Mouse (Mus musculus): ENCODE measurements around the gene Gm10300. TPM values are rescaled to one million over a fixed set of nuclear protein-coding genes. Genes with fewer than 3 reads are reported as not detected.

Gm10300 gene
- polyA plus RNA-seq, 1 experiment from 2014 or later: 0.08 TPM

DNA sequence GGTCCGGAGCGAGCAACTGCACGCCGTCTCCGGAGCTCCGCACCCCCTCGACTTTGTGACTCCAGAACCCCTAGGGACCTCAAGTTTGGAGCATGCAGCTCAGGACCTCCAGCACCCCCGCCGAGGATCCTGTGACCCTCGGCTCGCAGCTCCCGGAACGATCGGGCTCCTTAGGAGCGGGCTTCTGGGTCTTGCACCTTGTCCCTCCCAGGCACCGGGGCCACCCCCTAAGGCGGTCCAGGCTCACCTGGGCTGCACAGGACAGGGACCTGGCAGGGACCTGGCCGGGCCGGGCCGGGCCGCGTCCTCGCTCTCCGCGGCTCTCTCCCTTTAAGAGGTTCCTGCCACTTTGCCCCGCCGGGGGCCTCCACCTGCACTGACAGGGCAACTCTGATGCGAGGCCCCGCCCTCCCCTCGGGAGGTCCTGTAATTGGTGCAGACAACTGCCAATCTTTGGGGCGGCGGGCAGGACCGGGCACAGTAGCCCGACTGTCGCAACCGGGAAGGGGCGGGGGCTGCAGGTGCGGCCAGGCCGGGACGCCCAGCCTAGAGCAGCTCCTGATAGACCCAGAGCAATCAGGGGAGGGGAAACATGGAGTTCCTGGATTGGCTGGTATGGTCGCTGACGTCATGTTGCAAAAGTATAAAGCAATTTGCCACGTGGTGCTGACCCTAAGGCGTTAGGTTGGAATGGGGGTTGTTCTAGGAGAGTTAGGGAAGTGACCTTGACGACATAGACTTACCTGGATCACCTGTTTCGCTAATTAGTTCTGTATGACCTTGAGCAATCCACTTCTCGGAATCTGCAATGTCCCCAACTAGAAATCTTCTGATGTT lies 654 bp downstream of the Gm10300 start, which contains the start of gene Epb41:
TSS of gene Epb41 (minus strand) at position 389 of the 837 bp plus-strand sequence.
- Histone ChIP-seq H3K9ac (peak within 1 kb of the TSS; percentile 66), H3K4me2 (peak within 1 kb of the TSS; percentile 100), H3K27me3 (peaks cover 89% of the 10 kb centered on the region), H3K4me1 (peaks cover 33% of the 10 kb centered on the region), H3K9me3 (no peaks in the 10 kb centered on the region), H3K27ac (no peak within 1 kb of the TSS), H3K36me3 (replicated peaks) (no peaks in the 10 kb centered on the region), H3K4me3 (replicated peaks) (peak within 1 kb of the TSS; percentile 65)
- ATAC-seq (ENCODE audit: low FRiP score): peak; percentile 91
- WGBS: 2% methylated on average over 41 of the region's 47 CpGs

DNA sequence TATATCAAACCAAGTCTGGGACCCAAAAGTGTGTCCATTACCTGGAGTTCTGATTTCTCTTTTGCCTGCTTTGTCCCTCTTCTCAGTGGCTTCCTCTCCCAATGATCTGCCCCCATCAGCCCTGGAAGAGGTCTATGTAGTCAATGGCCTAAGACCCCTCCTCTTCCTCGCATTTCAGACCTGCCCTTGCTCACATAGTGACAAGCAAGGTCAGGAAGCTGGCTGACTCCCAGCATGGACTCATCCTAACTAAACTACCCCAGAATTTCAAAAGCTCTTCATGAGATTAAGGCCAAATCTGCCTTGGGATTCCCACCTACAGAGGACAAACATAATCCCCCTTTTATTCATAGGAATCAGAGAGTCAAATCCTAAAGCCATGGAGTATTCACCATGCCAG lies 1.3 kb downstream of the Gm10300 start:
- H3K4me3 ChIP-seq (replicated peaks): peak overlapping the region; percentile 65; the same call in 1 of the 2 replicates
- 21% methylated on average over 1 of the region's 1 CpGs for WGBS
- H3K27ac ChIP-seq: no peak overlapping the region
- peak overlapping the region; percentile 100 for H3K4me2 ChIP-seq
- ATAC-seq (ENCODE audit: low FRiP score): no peak
- H3K27me3 ChIP-seq: peaks cover 84% of the 10 kb centered on the region
- peaks cover 33% of the 10 kb centered on the region for H3K4me1 ChIP-seq
- H3K9me3 ChIP-seq: no peaks in the 10 kb centered on the region
- H3K9ac ChIP-seq: no peak overlapping the region
- no peaks in the 10 kb centered on the region for H3K36me3 ChIP-seq (replicated peaks)

DNA sequence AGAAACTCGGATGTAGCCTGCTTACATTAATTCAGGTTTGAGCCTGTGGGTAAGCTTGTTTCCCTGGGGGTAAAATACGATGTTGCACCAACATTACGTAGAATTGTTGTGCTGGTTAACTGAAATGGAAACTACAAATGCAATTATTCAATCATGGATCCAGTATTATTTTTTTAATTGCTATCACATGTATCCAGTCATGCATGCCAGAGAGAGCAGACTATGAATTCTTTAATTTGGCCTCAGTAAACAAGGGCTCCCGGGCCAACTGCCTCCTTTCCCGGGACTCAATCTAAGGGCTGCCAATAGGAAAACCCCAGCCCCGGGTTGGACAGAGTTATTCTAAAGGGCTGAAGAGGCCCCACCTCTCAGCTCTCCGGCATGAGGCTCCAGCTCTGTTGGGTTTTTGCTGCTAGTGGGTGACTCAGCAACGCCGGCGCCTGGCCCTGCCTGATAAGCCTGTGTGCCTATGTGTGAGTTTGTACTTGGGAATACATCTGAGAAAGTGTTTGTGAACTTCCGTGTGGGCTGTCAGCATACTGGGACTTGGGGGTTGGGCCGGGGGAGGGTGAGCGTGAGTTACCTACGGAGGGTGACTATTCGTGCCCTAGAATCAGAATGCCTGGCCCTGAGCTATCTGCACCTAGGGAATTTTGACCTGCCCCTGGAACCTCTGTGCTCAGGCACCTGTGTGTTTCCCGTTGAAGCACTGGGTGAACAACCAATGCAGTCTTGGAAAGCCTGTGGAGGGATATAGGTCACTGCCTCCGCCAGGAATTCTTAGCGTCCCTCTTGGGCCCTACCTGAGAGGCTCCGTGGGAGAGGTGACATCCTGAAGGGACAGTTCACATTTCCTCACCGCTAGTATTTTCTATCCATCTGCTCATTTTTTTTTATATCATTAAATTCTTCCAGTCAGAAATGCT lies 2.2 kb downstream of the Gm10300 start:
- no peaks in the 10 kb centered on the region for H3K36me3 ChIP-seq (replicated peaks)
- H3K27me3 ChIP-seq: peaks cover 80% of the 10 kb centered on the region
- H3K4me3 ChIP-seq (replicated peaks): no peak overlapping the region
- H3K27ac ChIP-seq: no peak overlapping the region
- H3K4me1 ChIP-seq: peaks cover 33% of the 10 kb centered on the region
- H3K9ac ChIP-seq: no peak overlapping the region
- H3K4me2 ChIP-seq: no peak overlapping the region
- ATAC-seq (ENCODE audit: low FRiP score): no peak
- WGBS: 22% methylated on average over 20 of the region's 20 CpGs
- no peaks in the 10 kb centered on the region for H3K9me3 ChIP-seq

DNA sequence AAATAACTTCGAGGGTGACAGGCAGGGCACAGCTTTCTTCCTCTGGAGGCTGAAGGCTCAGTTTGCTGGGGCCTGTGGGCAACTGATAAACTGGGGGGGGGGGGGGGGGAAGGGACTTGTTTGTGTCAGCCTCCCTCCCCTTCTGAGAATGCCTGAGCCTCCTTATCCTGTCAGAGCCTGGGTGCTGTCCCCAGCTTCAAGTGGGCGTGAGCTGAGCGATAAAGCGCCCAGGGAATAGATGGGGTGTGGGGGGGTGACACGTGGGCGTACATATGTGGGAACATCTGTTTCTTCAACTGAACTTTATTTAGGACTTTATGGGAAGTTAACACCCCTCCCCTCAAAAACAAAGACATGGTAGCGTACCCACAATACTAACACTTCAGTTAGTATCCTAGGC lies 2.9 kb downstream of the Gm10300 start:
- H3K4me2 ChIP-seq: no peak overlapping the region
- no peak overlapping the region for H3K27ac ChIP-seq
- H3K27me3 ChIP-seq: peaks cover 73% of the 10 kb centered on the region
- 80% methylated on average over 7 of the region's 7 CpGs for WGBS
- ATAC-seq (ENCODE audit: low FRiP score): no peak
- no peak overlapping the region for H3K4me3 ChIP-seq (replicated peaks)
- no peaks in the 10 kb centered on the region for H3K36me3 ChIP-seq (replicated peaks)
- H3K9ac ChIP-seq: no peak overlapping the region
- no peaks in the 10 kb centered on the region for H3K9me3 ChIP-seq
- peaks cover 33% of the 10 kb centered on the region for H3K4me1 ChIP-seq

DNA sequence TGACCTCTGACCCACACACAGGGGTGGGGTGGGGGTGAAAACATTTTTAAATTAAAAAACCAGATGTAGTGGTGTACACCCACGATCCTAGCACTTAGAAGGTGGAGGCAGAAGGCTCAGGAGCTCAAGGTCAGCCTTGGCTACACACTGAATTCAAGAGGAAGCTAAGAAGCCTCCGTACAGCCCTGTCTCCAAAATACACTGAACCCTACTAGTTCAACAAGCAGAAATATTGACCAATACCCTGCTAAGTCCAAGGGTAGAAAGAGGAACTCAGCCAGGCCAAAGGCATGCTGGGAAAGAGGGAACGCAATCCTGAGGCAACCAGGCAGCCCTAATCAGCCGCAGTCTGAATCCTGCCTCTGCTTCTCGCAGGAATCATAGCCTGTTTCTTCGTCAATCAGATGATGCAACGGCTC lies 3.8 kb downstream of the Gm10300 start:
- H3K36me3 ChIP-seq (replicated peaks): no peaks in the 10 kb centered on the region
- WGBS: 61% methylated on average over 7 of the region's 7 CpGs
- no peak for ATAC-seq (ENCODE audit: low FRiP score)
- no peak overlapping the region for H3K27ac ChIP-seq
- no peak overlapping the region for H3K4me2 ChIP-seq
- H3K9me3 ChIP-seq: no peaks in the 10 kb centered on the region
- H3K4me3 ChIP-seq (replicated peaks): no peak overlapping the region
- peaks cover 33% of the 10 kb centered on the region for H3K4me1 ChIP-seq
- H3K9ac ChIP-seq: no peak overlapping the region
- peaks cover 68% of the 10 kb centered on the region for H3K27me3 ChIP-seq

DNA sequence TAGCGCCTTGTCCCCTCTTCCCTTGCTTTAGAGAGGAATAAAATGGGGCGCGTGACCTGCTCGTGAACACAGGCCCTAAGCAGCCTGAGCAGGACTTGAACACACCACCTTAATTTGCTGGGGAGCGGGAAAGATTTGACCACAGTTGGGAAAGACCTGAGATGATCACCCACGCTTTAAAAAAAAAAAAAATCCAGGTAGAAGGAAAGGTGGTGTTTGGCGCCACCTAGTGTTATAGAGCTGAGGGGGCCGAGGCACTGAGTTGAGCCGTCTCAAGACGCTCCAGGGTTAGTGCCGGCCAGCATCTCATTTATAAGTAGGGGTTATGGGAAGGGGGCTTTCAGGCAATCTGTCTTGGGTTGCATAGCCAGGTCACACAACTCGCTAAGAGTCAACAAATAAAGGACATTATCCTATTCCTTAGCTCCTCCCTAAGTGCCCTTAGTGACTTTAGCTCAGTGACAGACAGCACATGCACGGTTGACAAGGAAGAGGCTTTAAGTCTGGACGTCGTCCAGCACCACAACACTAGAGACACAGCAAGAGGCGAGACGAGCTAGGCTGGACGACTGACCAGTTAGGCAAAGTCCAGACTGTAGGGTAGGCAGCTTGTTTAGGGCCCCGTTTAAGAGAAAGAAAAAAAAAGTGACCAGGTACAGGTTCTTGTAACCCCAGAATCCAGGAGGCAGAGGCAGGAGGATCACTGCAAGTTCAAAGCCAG lies 5.2 kb downstream of the Gm10300 start:
- H3K9ac ChIP-seq: no peak overlapping the region
- no peak overlapping the region for H3K27ac ChIP-seq
- WGBS: 12% methylated on average over 19 of the region's 19 CpGs
- no peaks in the 10 kb centered on the region for H3K36me3 ChIP-seq (replicated peaks)
- H3K27me3 ChIP-seq: peaks cover 53% of the 10 kb centered on the region
- H3K9me3 ChIP-seq: no peaks in the 10 kb centered on the region
- no peak overlapping the region for H3K4me3 ChIP-seq (replicated peaks)
- no peak for ATAC-seq (ENCODE audit: low FRiP score)
- H3K4me1 ChIP-seq: peaks cover 30% of the 10 kb centered on the region
- H3K4me2 ChIP-seq: no peak overlapping the region

DNA sequence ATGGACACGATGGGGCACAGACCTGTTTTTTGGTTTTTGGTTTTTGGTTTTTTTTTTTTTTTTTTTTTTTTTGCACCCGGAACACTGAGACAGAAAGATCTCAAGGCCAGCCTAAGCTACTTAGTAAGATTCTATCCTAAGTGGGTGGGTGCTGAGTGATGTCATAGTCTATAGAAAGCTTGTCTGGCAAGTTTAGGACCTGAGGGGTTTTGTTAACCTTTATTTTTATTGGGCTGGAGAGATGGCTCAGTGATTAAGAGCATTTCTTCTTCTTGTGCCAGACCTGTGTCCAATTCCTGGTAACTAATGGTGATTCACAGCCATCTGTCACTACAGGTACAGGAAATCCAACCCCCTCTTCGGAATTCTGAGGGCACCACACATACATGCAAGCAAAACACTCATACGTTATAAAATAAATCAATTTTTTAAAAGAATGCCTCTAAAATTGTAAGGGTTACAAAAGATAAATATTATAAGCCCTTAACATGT lies 6.0 kb downstream of the Gm10300 start:
- Histone ChIP-seq H3K27ac (no peak overlapping the region), H3K4me3 (replicated peaks) (no peak overlapping the region), H3K4me2 (no peak overlapping the region), H3K4me1 (peaks cover 24% of the 10 kb centered on the region), H3K9ac (no peak overlapping the region), H3K36me3 (replicated peaks) (no peaks in the 10 kb centered on the region), H3K9me3 (no peaks in the 10 kb centered on the region), H3K27me3 (peaks cover 56% of the 10 kb centered on the region)
- 78% methylated on average over 4 of the region's 4 CpGs for WGBS
- no peak for ATAC-seq (ENCODE audit: low FRiP score)

DNA sequence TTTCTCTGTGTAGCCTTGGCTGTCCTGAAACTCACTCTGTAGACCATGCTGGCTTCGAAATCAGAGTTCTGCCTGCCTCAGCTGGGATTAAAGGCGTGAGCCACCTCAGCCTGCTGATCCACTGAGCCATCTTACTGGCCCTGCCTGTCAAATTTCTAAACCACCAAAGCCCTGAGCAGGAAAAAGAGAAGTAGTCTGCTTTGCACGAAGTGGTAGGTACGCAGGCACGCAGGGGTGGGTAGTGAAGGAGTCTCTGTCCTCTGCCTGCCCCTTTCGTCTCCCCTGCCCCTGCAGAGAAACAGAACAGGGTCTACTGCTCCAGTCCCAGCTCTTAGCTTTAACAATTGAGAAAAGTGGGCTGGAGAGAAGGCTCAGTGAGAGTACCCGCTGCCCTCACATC lies 10.6 kb downstream of the Gm10300 start:
- H3K27me3 ChIP-seq: peaks cover 22% of the 10 kb centered on the region
- no peak overlapping the region for H3K4me3 ChIP-seq (replicated peaks)
- no peak overlapping the region for H3K9ac ChIP-seq
- WGBS: 82% methylated on average over 7 of the region's 7 CpGs
- no peaks in the 10 kb centered on the region for H3K9me3 ChIP-seq
- H3K36me3 ChIP-seq (replicated peaks): no peaks in the 10 kb centered on the region
- ATAC-seq (ENCODE audit: low FRiP score): no peak
- no peak overlapping the region for H3K27ac ChIP-seq
- H3K4me1 ChIP-seq: peaks cover 7% of the 10 kb centered on the region
- no peak overlapping the region for H3K4me2 ChIP-seq

DNA sequence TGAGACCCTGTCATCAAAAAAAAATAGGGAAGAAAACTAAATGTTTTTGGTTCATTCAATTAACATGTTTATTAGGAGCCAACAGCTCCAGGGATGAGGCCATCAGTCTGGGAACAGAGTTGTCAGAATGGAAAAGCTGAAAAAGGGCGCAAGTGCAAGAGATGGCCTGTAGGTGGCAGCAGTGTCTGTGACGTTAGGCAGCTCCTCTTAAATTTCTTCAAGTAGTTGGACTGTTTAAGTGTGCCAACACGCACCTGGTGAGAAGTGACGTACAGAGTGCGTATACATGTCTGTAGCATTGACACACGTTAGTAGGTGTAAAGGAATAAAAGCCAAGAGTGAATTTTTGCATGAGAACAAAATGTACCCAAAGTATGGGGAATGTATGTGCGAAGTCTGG lies 14.4 kb downstream of the Gm10300 start:
- Histone ChIP-seq H3K4me3 (replicated peaks) (no peak overlapping the region), H3K9ac (no peak overlapping the region), H3K27ac (no peak overlapping the region), H3K9me3 (no peaks in the 10 kb centered on the region), H3K27me3 (peaks cover 13% of the 10 kb centered on the region; the same call in 1 of the 2 replicates), H3K36me3 (replicated peaks) (no peaks in the 10 kb centered on the region), H3K4me2 (no peak overlapping the region), H3K4me1 (peaks cover 3% of the 10 kb centered on the region)
- no peak for ATAC-seq (ENCODE audit: low FRiP score)
- 19% methylated on average over 7 of the region's 7 CpGs for WGBS

DNA sequence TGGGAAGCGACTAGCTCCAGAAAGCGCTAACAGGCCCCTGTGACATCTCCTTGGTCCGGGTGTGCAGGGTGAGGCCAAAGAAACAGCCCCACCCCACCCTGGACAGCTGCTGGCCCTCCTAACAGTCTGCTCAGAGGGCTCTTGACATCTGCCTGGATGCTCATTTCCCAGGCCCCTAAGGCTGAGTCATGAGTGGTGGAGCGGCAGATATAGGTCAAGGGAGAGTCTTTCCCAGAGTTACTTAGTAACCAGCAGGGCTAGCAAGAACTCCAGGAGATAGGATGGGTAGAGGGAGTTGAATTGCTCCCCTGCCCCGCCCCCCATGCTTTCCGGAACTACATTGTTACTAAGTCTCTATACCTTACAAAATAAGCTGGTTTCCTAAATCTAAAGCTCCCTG lies 18.6 kb downstream of the Gm10300 start:
- H3K4me2 ChIP-seq: no peak overlapping the region
- 85% methylated on average over 6 of the region's 6 CpGs for WGBS
- no peak for ATAC-seq (ENCODE audit: low FRiP score)

DNA sequence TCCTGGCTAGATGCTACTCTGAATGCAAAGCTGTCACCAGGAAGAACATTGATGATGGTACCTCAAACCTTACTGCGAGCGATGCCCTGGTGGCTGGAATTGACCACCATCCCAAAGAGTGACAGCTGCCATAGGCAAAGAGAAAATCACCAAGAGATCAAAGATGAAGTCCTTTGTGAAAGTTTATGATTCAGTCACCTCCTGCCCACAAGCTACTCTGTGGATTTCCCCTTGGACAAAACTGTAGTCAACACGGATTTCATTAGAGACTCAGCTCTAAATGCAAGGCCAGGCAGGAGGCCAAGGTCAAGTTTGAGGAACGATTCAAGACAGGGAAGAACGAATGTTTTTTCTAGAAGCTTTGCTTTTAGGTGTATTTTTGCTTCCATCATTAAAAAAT lies 19.4 kb downstream of the Gm10300 start:
- no peaks in the 10 kb centered on the region for H3K9me3 ChIP-seq
- H3K4me2 ChIP-seq: no peak overlapping the region
- ATAC-seq (ENCODE audit: low FRiP score): no peak
- H3K4me3 ChIP-seq (replicated peaks): no peak overlapping the region
- no peaks in the 10 kb centered on the region for H3K4me1 ChIP-seq
- 93% methylated on average over 5 of the region's 5 CpGs for WGBS
- H3K9ac ChIP-seq: no peak overlapping the region
- no peak overlapping the region for H3K27ac ChIP-seq
- H3K36me3 ChIP-seq (replicated peaks): no peaks in the 10 kb centered on the region
- H3K27me3 ChIP-seq: 0 out of 2 replicates have a peak, but pooled peaks cover 4% of the 10 kb centered on the region

More for the DNA sequence above, 18.6 kb downstream of the Gm10300 start:
- H3K9me3 ChIP-seq: no peaks in the 10 kb centered on the region
- H3K27ac ChIP-seq: no peak overlapping the region
- 0 out of 2 replicates have a peak, but pooled peaks cover 3% of the 10 kb centered on the region for H3K27me3 ChIP-seq
- H3K4me1 ChIP-seq: no peaks in the 10 kb centered on the region
- H3K36me3 ChIP-seq (replicated peaks): no peaks in the 10 kb centered on the region
- no peak overlapping the region for H3K4me3 ChIP-seq (replicated peaks)
- H3K9ac ChIP-seq: no peak overlapping the region

DNA sequence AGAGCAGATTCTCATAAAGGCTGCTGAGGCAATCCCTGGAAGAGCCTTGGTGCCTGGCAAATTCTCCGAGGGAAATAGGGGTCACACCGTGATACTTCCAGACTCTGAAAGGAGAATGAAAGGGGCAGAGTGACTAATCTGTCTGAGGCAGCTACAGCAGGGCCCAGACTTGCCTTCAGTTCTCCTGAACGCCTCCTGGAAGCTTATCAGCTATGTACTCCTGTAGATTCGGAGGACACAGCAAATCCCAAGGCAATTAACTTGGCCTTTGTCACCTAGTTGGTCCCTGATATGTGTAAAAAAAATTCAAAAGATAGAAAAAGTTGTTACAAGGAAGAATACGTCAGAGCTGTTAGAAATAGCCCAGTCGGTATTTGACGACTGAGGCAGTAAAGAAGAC lies 20.5 kb downstream of the Gm10300 start:
- Histone ChIP-seq H3K4me3 (replicated peaks) (no peak overlapping the region), H3K4me1 (no peaks in the 10 kb centered on the region), H3K9me3 (no peaks in the 10 kb centered on the region), H3K4me2 (no peak overlapping the region), H3K27ac (no peak overlapping the region), H3K27me3 (0 out of 2 replicates have a peak, but pooled peaks cover 4% of the 10 kb centered on the region), H3K9ac (no peak overlapping the region), H3K36me3 (replicated peaks) (no peaks in the 10 kb centered on the region)
- ATAC-seq (ENCODE audit: low FRiP score): no peak
- 83% methylated on average over 7 of the region's 7 CpGs for WGBS

Measured in forebrain, embryonic 12.5 days (tissue).